Mouse (Mus musculus) stomach, postnatal 0 days (tissue): ENCODE data around the gene Mtfp1.

ENCODE experiments used
- CTCF ChIP-seq: IDR thresholded peaks from 2 replicates; pipeline ENCODE4 v1.5.1; 2016; ENCODE audit warnings: antibody characterized with exemption, low read depth, mild to moderate bottlenecking, moderate library complexity
- EP300 ChIP-seq: optimal IDR thresholded peaks from 2 replicates; pipeline ENCODE3; 2016; ENCODE audit warnings: antibody characterized with exemption

DNA sequence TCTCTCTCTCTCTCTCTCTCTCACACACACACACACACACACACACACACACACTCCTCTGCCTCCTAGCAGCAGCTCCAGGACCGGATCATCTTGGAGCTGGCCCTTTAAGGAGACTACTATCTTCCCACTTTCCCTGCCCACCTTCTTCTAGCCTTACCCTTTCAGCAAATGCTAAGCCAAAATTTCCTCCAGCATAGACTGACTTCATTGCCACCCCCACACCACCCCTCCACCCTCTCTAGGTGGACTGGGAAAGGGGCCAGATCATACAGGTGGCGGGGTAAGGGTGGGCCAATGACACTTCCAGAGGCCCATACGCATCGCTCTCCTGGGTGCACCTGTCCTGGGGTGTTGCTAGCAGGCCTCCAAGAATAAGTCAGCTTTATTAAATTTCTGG lies 20.2 kb upstream of the Mtfp1 start:
- TF ChIP-seq CTCF = no peak
- no peak for TF ChIP-seq EP300
